Comparison of ENCODE assay signal across 9 mouse cellular contexts in the genomic region with DNA sequence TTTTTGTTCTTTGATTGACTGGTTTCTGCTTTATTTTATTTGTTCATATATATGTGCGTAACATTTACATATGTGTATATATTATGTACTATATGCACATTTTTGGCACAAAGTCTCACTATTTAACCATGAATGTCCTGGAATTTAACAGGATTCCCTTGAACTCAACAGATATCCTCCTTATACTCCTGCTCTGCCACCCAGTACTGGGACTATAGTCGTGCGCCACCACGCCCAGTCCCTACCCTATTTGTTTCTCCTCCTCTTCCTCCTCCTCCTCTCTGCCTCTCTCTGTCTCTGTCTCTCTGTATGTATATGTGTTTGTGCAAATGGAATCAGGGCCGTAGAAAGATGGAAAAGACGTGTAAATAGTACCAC. TPM values are rescaled to one million over a fixed set of nuclear protein-coding genes. Genes with fewer than 3 reads are reported as not detected.
DNase-seq lines count a peak whose midpoint lies in the region; ATAC-seq and TF ChIP-seq lines count a peak whose summit lies in the region.
"Had no signal": no experiment of that assay in that cellular context is flagged by ENCODE, and none has a peak within 500 bp of the region (broad histone marks: within the 10 kb centered on the region; RNA-seq: fewer than 3 reads in every experiment).

No protein-coding gene starts in this region.

- peak; percentile 70 for ATAC-seq in kidney, embryonic 15.5 days (replicated peaks; ENCODE audit: low FRiP score)
- ATAC-seq in embryonic facial prominence, embryonic 14.5 days (ENCODE audit: low read depth), result peak; percentile 35
- ATAC-seq in intestine, postnatal 0 days, result peak; percentile 34
- peak; percentile 70 for ATAC-seq in midbrain, embryonic 15.5 days (replicated peaks)

- peaks cover 13% of the 10 kb centered on the region for H3K4me1 ChIP-seq in kidney, embryonic 15.5 days
- peaks cover 7% of the 10 kb centered on the region for H3K4me1 ChIP-seq in embryonic facial prominence, embryonic 14.5 days (ENCODE audit: control insufficient read depth, insufficient read depth, low read length)
- peaks cover 4% of the 10 kb centered on the region; the same call in 1 of the 2 replicates for H3K4me1 ChIP-seq in intestine, postnatal 0 days (replicated peaks; ENCODE audit: control insufficient read depth, insufficient read depth, low read length)
- peaks cover 17% of the 10 kb centered on the region for H3K4me1 ChIP-seq in midbrain, embryonic 15.5 days

- no peak for TF ChIP-seq CTCF in intestine, postnatal 0 days (IDR thresholded peaks at IDR 0.05; ENCODE audit: low read depth)

- H3K36me3 ChIP-seq in kidney, embryonic 15.5 days, result peaks cover 27% of the 10 kb centered on the region
- peaks cover 27% of the 10 kb centered on the region for H3K36me3 ChIP-seq in embryonic facial prominence, embryonic 14.5 days (ENCODE audit: control insufficient read depth, insufficient read depth, low read length)
- peaks cover 26% of the 10 kb centered on the region for H3K36me3 ChIP-seq in intestine, postnatal 0 days (ENCODE audit: control insufficient read depth, insufficient read depth)
- peaks cover 14% of the 10 kb centered on the region for H3K36me3 ChIP-seq in midbrain, embryonic 15.5 days (replicated peaks)

- 24% methylated on average over 6 of the region's 6 CpGs for WGBS in kidney, embryonic 15.5 days
- WGBS in embryonic facial prominence, embryonic 14.5 days, result 22% methylated on average over 6 of the region's 6 CpGs
- WGBS in intestine, postnatal 0 days, result 17% methylated on average over 6 of the region's 6 CpGs
- WGBS in midbrain, embryonic 15.5 days, result 21% methylated on average over 6 of the region's 6 CpGs

- H3K9me3 ChIP-seq in kidney, embryonic 15.5 days (replicated peaks), result no peaks in the 10 kb centered on the region
- H3K9me3 ChIP-seq in embryonic facial prominence, embryonic 14.5 days (ENCODE audit: control insufficient read depth, low read length), result no peaks in the 10 kb centered on the region
- no peaks in the 10 kb centered on the region for H3K9me3 ChIP-seq in intestine, postnatal 0 days (ENCODE audit: control insufficient read depth)
- no peaks in the 10 kb centered on the region for H3K9me3 ChIP-seq in midbrain, embryonic 15.5 days

- 0 out of 2 replicates have a peak overlapping the region, but pooled peaks have one; percentile 21 for H3K9ac ChIP-seq in kidney, embryonic 15.5 days
- peak overlapping the region; percentile 49; the same call in 1 of the 2 replicates for H3K9ac ChIP-seq in embryonic facial prominence, embryonic 14.5 days (ENCODE audit: low read depth, low read length)
- no peak overlapping the region for H3K9ac ChIP-seq in intestine, postnatal 0 days (ENCODE audit: low read depth, low read length)
- H3K9ac ChIP-seq in midbrain, embryonic 15.5 days, result 0 out of 2 replicates have a peak overlapping the region, but pooled peaks have one; percentile 9

- peak overlapping the region; percentile 67 for H3K4me3 ChIP-seq in kidney, embryonic 15.5 days (replicated peaks)
- peak overlapping the region; percentile 78 for H3K4me3 ChIP-seq in embryonic facial prominence, embryonic 14.5 days (ENCODE audit: low read depth, low read length)
- peak overlapping the region; percentile 57; the same call in 1 of the 2 replicates for H3K4me3 ChIP-seq in intestine, postnatal 0 days (ENCODE audit: low read depth, low read length)
- H3K4me3 ChIP-seq in midbrain, embryonic 15.5 days, result 0 out of 2 replicates have a peak overlapping the region, but pooled peaks have one; percentile 9

- H3K27ac ChIP-seq in kidney, embryonic 15.5 days, result peak overlapping the region; percentile 37; the same call in 1 of the 2 replicates
- H3K27ac ChIP-seq in embryonic facial prominence, embryonic 14.5 days (replicated peaks; ENCODE audit: low read depth, low read length), result no peak overlapping the region
- H3K27ac ChIP-seq in intestine, postnatal 0 days (ENCODE audit: low read depth, low read length), result no peak overlapping the region
- 0 out of 2 replicates have a peak overlapping the region, but pooled peaks have one; percentile 45 for H3K27ac ChIP-seq in midbrain, embryonic 15.5 days

- H3K27me3 ChIP-seq in kidney, embryonic 15.5 days, result no peaks in the 10 kb centered on the region
- no peaks in the 10 kb centered on the region for H3K27me3 ChIP-seq in embryonic facial prominence, embryonic 14.5 days (replicated peaks; ENCODE audit: control insufficient read depth, insufficient read depth, low read length)
- H3K27me3 ChIP-seq in intestine, postnatal 0 days (replicated peaks; ENCODE audit: control insufficient read depth, insufficient read depth, low read length), result no peaks in the 10 kb centered on the region
- no peaks in the 10 kb centered on the region for H3K27me3 ChIP-seq in midbrain, embryonic 15.5 days (replicated peaks)

- DNase-seq in kidney, adult 8-10 months, result no peak
- no peak for DNase-seq in embryonic facial prominence, embryonic 14.5 days (ENCODE audit: low spot score)
- no peak for DNase-seq in cerebellum, postnatal 36 days
- no peak for DNase-seq in layer of hippocampus, postnatal 14 days (ENCODE audit: low spot score in 2 of 2)
- DNase-seq in urinary bladder, adult 18-20 months (ENCODE audit: low spot score in 2 of 2), result no peak

- H3K4me2 ChIP-seq in kidney, embryonic 15.5 days, result peak overlapping the region; percentile 61
- H3K4me2 ChIP-seq in embryonic facial prominence, embryonic 14.5 days (ENCODE audit: low read depth, low read length), result peak overlapping the region; percentile 76
- H3K4me2 ChIP-seq in intestine, postnatal 0 days (replicated peaks; ENCODE audit: low read depth), result peak overlapping the region; percentile 77
- H3K4me2 ChIP-seq in midbrain, embryonic 15.5 days, result peak overlapping the region; percentile 83

RNA-seq across cellular contexts. Expression of gene Polrmt, which starts 0.4 kb away (rescaled TPM):
- 43.7 and 54.4 TPM in 2 replicates for polyA plus RNA-seq in kidney, embryonic 15.5 days (2015; fragmentation: Nextera tagmentation; extraction: Ambion mirVana)
- 32.5 and 33.6 TPM in 2 replicates for polyA plus RNA-seq in embryonic facial prominence, embryonic 14.5 days (2014; fragmentation: Nextera tagmentation; extraction: Ambion mirVana)
- 18.7 and 20.1 TPM in 2 replicates for polyA plus RNA-seq in intestine, postnatal 0 days (2015; fragmentation: Nextera tagmentation; extraction: Ambion mirVana)
- polyA plus RNA-seq in midbrain, embryonic 15.5 days (2015; fragmentation: Nextera tagmentation; extraction: Ambion mirVana), result 48.3 and 50.6 TPM in 2 replicates
- total RNA-seq in layer of hippocampus, postnatal 14 days (2021), result 10 to 100 TPM; 45.3 to 49.0 TPM

RNA-seq across cellular contexts. Expression of gene Fgf22, which starts 8.1 kb away (rescaled TPM):
- 0.12 and 0.14 TPM in 2 replicates for polyA plus RNA-seq in kidney, embryonic 15.5 days (2015; fragmentation: Nextera tagmentation; extraction: Ambion mirVana)
- polyA plus RNA-seq in embryonic facial prominence, embryonic 14.5 days (2014; fragmentation: Nextera tagmentation; extraction: Ambion mirVana), result 0.35 and 0.38 TPM in 2 replicates
- 0.13 TPM in 1 of 2 replicates, not detected in the other for polyA plus RNA-seq in intestine, postnatal 0 days (2015; fragmentation: Nextera tagmentation; extraction: Ambion mirVana)
- polyA plus RNA-seq in midbrain, embryonic 15.5 days (2015; fragmentation: Nextera tagmentation; extraction: Ambion mirVana), result 1.4 and 1.6 TPM in 2 replicates
- total RNA-seq in layer of hippocampus, postnatal 14 days (2021), result 1 to 10 TPM in 1 of 2 experiments, under 1 TPM in 1; 0.88 to 1.7 TPM
- total RNA-seq: neutrophil, adult 5-6 weeks had no signal

RNA-seq across cellular contexts. Expression of gene Rnf126, which starts 20.0 kb away (rescaled TPM):
- 88.5 and 102 TPM in 2 replicates for polyA plus RNA-seq in kidney, embryonic 15.5 days (2015; fragmentation: Nextera tagmentation; extraction: Ambion mirVana)
- 77.5 and 78.9 TPM in 2 replicates for polyA plus RNA-seq in embryonic facial prominence, embryonic 14.5 days (2014; fragmentation: Nextera tagmentation; extraction: Ambion mirVana)
- polyA plus RNA-seq in intestine, postnatal 0 days (2015; fragmentation: Nextera tagmentation; extraction: Ambion mirVana), result 41.2 and 43.5 TPM in 2 replicates
- polyA plus RNA-seq in midbrain, embryonic 15.5 days (2015; fragmentation: Nextera tagmentation; extraction: Ambion mirVana), result 109 and 117 TPM in 2 replicates
- 10 to 100 TPM; 86.1 to 90.5 TPM for total RNA-seq in layer of hippocampus, postnatal 14 days (2021)

RNA-seq across cellular contexts. Expression of gene Fstl3, which starts 30.3 kb away (rescaled TPM):
- 15.3 and 15.6 TPM in 2 replicates for polyA plus RNA-seq in kidney, embryonic 15.5 days (2015; fragmentation: Nextera tagmentation; extraction: Ambion mirVana)
- polyA plus RNA-seq in embryonic facial prominence, embryonic 14.5 days (2014; fragmentation: Nextera tagmentation; extraction: Ambion mirVana), result 8.3 and 10.7 TPM in 2 replicates
- 7.3 and 8.9 TPM in 2 replicates for polyA plus RNA-seq in intestine, postnatal 0 days (2015; fragmentation: Nextera tagmentation; extraction: Ambion mirVana)
- polyA plus RNA-seq in midbrain, embryonic 15.5 days (2015; fragmentation: Nextera tagmentation; extraction: Ambion mirVana), result 1.9 and 2.0 TPM in 2 replicates
- 1 to 10 TPM; 1.2 to 2.4 TPM for total RNA-seq in layer of hippocampus, postnatal 14 days (2021)

RNA-seq across cellular contexts. Expression of gene Hcn2, which starts 30.3 kb away (rescaled TPM):
- polyA plus RNA-seq in kidney, embryonic 15.5 days (2015; fragmentation: Nextera tagmentation; extraction: Ambion mirVana), result 0.05 and 0.19 TPM in 2 replicates
- polyA plus RNA-seq in embryonic facial prominence, embryonic 14.5 days (2014; fragmentation: Nextera tagmentation; extraction: Ambion mirVana), result 0.15 and 0.20 TPM in 2 replicates
- 0.38 and 0.43 TPM in 2 replicates for polyA plus RNA-seq in intestine, postnatal 0 days (2015; fragmentation: Nextera tagmentation; extraction: Ambion mirVana)
- polyA plus RNA-seq in midbrain, embryonic 15.5 days (2015; fragmentation: Nextera tagmentation; extraction: Ambion mirVana), result 1.3 and 1.7 TPM in 2 replicates
- 10 to 100 TPM; 89.2 to 96.6 TPM for total RNA-seq in layer of hippocampus, postnatal 14 days (2021)
- total RNA-seq: neutrophil, adult 5-6 weeks had no signal

Comparison
In these comparisons a context has a peak if more than half of its experiments do, and no peak if none do; other contexts are left out.
1. H3K27ac ChIP-seq: peak in kidney, embryonic 15.5 days (single experiment) and midbrain, embryonic 15.5 days (single experiment); none in embryonic facial prominence, embryonic 14.5 days (single experiment) and intestine, postnatal 0 days (single experiment).
2. H3K4me3 ChIP-seq: peak in every context shown above with its lines; median percentile 78 in embryonic facial prominence, embryonic 14.5 days; 67 in kidney, embryonic 15.5 days; 57 in intestine, postnatal 0 days; 9 in midbrain, embryonic 15.5 days.
3. Peak in every context shown above with its lines, with median percentiles within 50 percentile points of each other: ATAC-seq and H3K4me2 ChIP-seq.